Mouse (Mus musculus): ENCODE data around the gene Map3k6.

GRCm38 (mm10) chr4:133264559-133264958 lies 23.9 kb downstream of the Map3k6 start:
- TF ChIP-seq GATA1 (IDR thresholded peaks at IDR 0.05; ENCODE audit: low read length): no peak
- no peak for TF ChIP-seq TAL1 (IDR thresholded peaks at IDR 0.05; ENCODE audit: low read length)

All from erythroblast, embryonic 14.5 days (primary cell).